Mouse (Mus musculus) MEL (cell line): Measurements from ENCODE around the gene Prss27. TPM values are rescaled to one million over a fixed set of nuclear protein-coding genes. Genes with fewer than 3 reads are reported as not detected.

Source experiments
- DNase-seq: peaks from one replicate; pipeline ENCODE4 v3.0.0; 2011; ENCODE audit warnings: low read depth, low spot score
- H3K27ac ChIP-seq: 2 replicates; pipeline ENCODE4 v1.5.1; 2012; ENCODE audit warnings: low read depth, mild to moderate bottlenecking, control low read depth, low read length, moderate library complexity; ENCODE audit not compliant: control insufficient read depth
- H3K27me3 ChIP-seq, 2 experiments: fragments of 150-350 bp in 1 of 2; sonication (generic) in 1 of 2; 2 replicates each; pipeline ENCODE4 v1.6.1; 2012; ENCODE audit warnings: low read length in 2 of 2, mild to moderate bottlenecking in 2 of 2, improper control_type of control experiment in 1 of 2, moderate library complexity in 1 of 2; ENCODE audit not compliant: insufficient read depth in 2 of 2, control insufficient read depth in 1 of 2
- H3K36me3 ChIP-seq, 2 experiments: 2 replicates each; pipeline ENCODE4 v1.6.1; 2012 to 2014; ENCODE audit warnings: low read length in 2 of 2, improper control_type of control experiment in 1 of 2, inconsistent platforms in 1 of 2, mild to moderate bottlenecking in 1 of 2; ENCODE audit not compliant: insufficient read depth in 2 of 2, control insufficient read depth in 1 of 2
- H3K4me1 ChIP-seq, 2 experiments: fragments of 150-350 bp in 1 of 2; sonication (generic) in 1 of 2; 2 replicates each; pipeline ENCODE4 v1.6.1; 2012; ENCODE audit warnings: low read length in 2 of 2, improper control_type of control experiment in 1 of 2, mild to moderate bottlenecking in 1 of 2; ENCODE audit not compliant: insufficient read depth in 2 of 2, control insufficient read depth in 1 of 2
- H3K4me3 ChIP-seq, 2 experiments: fragments of 150-350 bp in 1 of 2; sonication (generic) in 1 of 2; 2 replicates each; pipeline ENCODE4 v1.5.1; 2012; ENCODE audit warnings: low read depth in 2 of 2, low read length in 2 of 2, mild to moderate bottlenecking in 2 of 2, moderate library complexity in 2 of 2, control low read depth in 1 of 2, improper control_type of control experiment in 1 of 2; ENCODE audit not compliant: control insufficient read depth in 1 of 2, insufficient read depth in 1 of 2
- H3K79me2 ChIP-seq: 2 replicates; pipeline ENCODE4 v1.6.1; 2012; ENCODE audit warnings: mild to moderate bottlenecking, low read length, moderate library complexity; ENCODE audit not compliant: control insufficient read depth, poor library complexity, insufficient read depth
- H3K9ac ChIP-seq: 2 replicates; pipeline ENCODE4 v1.6.1; 2012; ENCODE audit warnings: low read depth, mild to moderate bottlenecking, control low read depth, low read length, moderate library complexity; ENCODE audit not compliant: control insufficient read depth, poor library complexity, severe bottlenecking
- H3K9me3 ChIP-seq: fragments of 150-350 bp; sonication (generic); replicated peaks from 2 replicates; pipeline ENCODE4 v1.6.1; 2012; ENCODE audit warnings: mild to moderate bottlenecking, low read length, improper control_type of control experiment, moderate library complexity; ENCODE audit not compliant: insufficient read depth
- E2F4 ChIP-seq: IDR thresholded peaks from 2 replicates; pipeline ENCODE4 v1.6.1; 2011; ENCODE audit warnings: low read depth, low read length, improper control_type of control experiment, borderline replicate concordance
- EP300 ChIP-seq, 2 experiments: IDR thresholded peaks; 2 replicates each; pipeline ENCODE4 v1.6.1; 2011; ENCODE audit warnings: improper control_type of control experiment in 2 of 2, low read length in 2 of 2, low read depth in 1 of 2, mild to moderate bottlenecking in 1 of 2
- MAX ChIP-seq: IDR thresholded peaks from 2 replicates; pipeline ENCODE4 v1.6.1; 2011; ENCODE audit warnings: low read length, improper control_type of control experiment
- MAZ ChIP-seq: IDR thresholded peaks from 2 replicates; pipeline ENCODE4 v1.6.1; 2012; ENCODE audit warnings: low read depth, mild to moderate bottlenecking, inconsistent platforms, low read length, improper control_type of control experiment
- MXI1 ChIP-seq: IDR thresholded peaks from 2 replicates; pipeline ENCODE4 v1.6.1; 2011; ENCODE audit warnings: mild to moderate bottlenecking, low read depth, low read length, improper control_type of control experiment
- MYB ChIP-seq: IDR thresholded peaks from 2 replicates; pipeline ENCODE4 v1.6.1; 2011; ENCODE audit warnings: mild to moderate bottlenecking, low read depth, low read length, improper control_type of control experiment
- POLR2A ChIP-seq, 2 experiments: IDR thresholded peaks; 2 replicates each; pipeline ENCODE4 v1.6.1; 2011 to 2012; ENCODE audit warnings: low read length in 2 of 2, mild to moderate bottlenecking in 2 of 2, control low read depth in 1 of 2, improper control_type of control experiment in 1 of 2, low read depth in 1 of 2, moderate library complexity in 1 of 2; ENCODE audit not compliant: control insufficient read depth in 1 of 2, insufficient read depth in 1 of 2, poor library complexity in 1 of 2
- POLR2AphosphoS2 ChIP-seq: IDR thresholded peaks from 2 replicates; pipeline ENCODE4 v1.6.1; 2011; ENCODE audit warnings: low read length, improper control_type of control experiment
- RAD21 ChIP-seq: IDR thresholded peaks from 2 replicates; pipeline ENCODE4 v1.6.1; 2011; ENCODE audit warnings: mild to moderate bottlenecking, low read depth, low read length, improper control_type of control experiment
- SIN3A ChIP-seq: IDR thresholded peaks from 2 replicates; pipeline ENCODE4 v1.6.1; 2012; ENCODE audit warnings: low read length, improper control_type of control experiment, inconsistent platforms
- SMC3 ChIP-seq: IDR thresholded peaks from 2 replicates; pipeline ENCODE4 v1.6.1; 2011; ENCODE audit warnings: low read depth, low read length, improper control_type of control experiment
- USF1 ChIP-seq: IDR thresholded peaks from 2 replicates; pipeline ENCODE4 v1.6.1; 2014; ENCODE audit warnings: low read depth, mild to moderate bottlenecking, inconsistent platforms, low read length, improper control_type of control experiment, moderate library complexity
- ZMIZ1 ChIP-seq: IDR thresholded peaks from 2 replicates; pipeline ENCODE4 v1.6.1; 2012; ENCODE audit warnings: low read depth, mild to moderate bottlenecking, inconsistent platforms, low read length, improper control_type of control experiment, moderate library complexity
- polyA plus RNA-seq, 2 experiments: library from polyadenylated mRNA; stranded (reverse) in 1 of 2; unstranded in 1 of 2; fragments of >175 nt in 1 of 2; fragments of >200 nt in 1 of 2; gene quantifications; 2 replicates each; pipeline versions ENCODE4 v1.2.1 to v1.2.4; 2012; ENCODE audit warnings: low replicate concordance in 2 of 2, low read depth in 1 of 2; ENCODE audit not compliant: insufficient read length in 2 of 2, insufficient read depth in 1 of 2, missing spikeins in 1 of 2
- total RNA-seq: library from RNA; depleted of rRNA; stranded (reverse); fragments of 300-350 nt; gene quantifications from 2 replicates; pipeline ENCODE4 v1.2.3, GENCODE M21; 2012

Prss27 gene
- total and polyA plus RNA-seq, 3 experiments, result not detected

DNA sequence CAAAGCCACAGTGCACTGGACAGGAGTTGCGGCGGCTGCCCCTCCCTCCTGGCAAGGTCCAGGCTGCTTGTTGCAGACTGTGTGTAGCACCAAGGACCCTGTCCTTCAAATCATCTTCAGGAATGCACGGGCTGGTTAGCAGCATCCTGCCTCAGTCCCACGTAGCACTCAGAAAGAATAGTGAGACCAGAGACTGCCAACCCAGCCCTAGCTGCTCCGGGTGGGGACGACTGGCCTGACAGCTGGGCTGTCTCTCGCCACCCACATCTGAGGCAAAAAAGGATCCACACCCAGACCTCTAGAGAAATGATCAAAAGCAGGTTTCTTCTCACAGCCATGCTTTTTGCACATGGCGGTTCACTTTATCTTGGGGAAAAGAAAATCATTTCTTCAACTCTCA, 11.1 kb downstream of the Prss27 start:
- no peaks in the 10 kb centered on the region for H3K79me2 ChIP-seq
- no peak for DNase-seq
- TF ChIP-seq POLR2A (IDR thresholded peaks at IDR 0.05; ENCODE audit: control insufficient read depth in 1 of 2, insufficient read depth in 1 of 2, low read depth in 1 of 2, low read length in 2 of 2, poor library complexity in 1 of 2), result no peak
- no peak for TF ChIP-seq MAX
- no peak for TF ChIP-seq RAD21
- no peak for TF ChIP-seq SMC3
- no peak for TF ChIP-seq USF1
- no peak overlapping the region for H3K9ac ChIP-seq
- H3K4me1 ChIP-seq, result no peaks in the 10 kb centered on the region
- H3K36me3 ChIP-seq, result no peaks in the 10 kb centered on the region
- no peaks in the 10 kb centered on the region for H3K9me3 ChIP-seq
- H3K4me3 ChIP-seq, result no peak overlapping the region
- no peaks in the 10 kb centered on the region for H3K27me3 ChIP-seq
- H3K27ac ChIP-seq, result no peak overlapping the region

DNA sequence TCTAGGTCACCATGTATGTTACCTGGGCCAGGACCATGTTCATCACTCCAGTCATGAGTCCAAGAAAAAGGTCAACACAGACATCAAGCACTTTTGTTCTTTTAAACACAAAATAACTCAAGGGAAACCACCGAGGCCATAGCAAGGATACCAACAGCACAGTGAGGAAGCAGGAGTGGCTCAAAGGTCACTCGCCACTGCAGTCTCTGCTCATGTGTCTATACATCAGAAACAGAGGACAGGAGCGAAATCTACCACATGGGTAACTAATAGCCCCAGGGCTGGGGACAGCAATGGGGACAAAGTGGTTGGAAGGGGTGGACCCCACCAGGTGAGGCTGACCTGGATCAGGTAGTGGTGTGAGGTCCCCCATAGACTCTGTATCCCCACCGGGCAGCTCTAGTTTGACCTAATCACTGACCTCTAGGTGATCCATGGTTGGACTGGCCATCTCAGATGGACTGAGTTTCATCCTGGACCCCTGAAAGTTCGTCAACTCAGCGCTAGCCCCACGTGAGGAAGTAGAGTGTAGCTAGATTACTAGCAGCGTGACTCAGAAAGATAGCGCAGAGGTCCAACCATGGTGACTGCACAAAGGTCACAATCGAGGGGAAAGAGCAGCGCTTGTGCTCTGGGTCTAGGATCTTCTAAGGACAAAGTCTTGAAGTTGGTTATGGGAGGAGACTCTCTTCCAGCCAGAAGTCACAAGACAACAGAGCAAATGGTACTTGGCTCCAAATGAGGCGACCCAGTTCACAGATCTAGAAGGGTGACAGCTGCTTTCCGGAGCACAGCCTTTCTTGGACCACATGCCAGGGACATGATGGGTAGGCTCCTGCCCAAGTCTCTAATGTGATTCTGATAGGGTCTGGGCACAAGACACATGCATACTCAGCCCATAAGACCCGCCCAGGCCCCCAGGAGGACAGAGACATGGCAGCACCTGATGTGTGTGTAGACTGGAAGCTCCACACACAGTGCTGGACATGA, 19.0 kb downstream of the Prss27 start:
- DNase-seq, result no peak
- H3K27ac ChIP-seq, result no peak overlapping the region
- H3K79me2 ChIP-seq, result no peaks in the 10 kb centered on the region
- no peaks in the 10 kb centered on the region for H3K9me3 ChIP-seq
- no peaks in the 10 kb centered on the region for H3K4me1 ChIP-seq
- no peak overlapping the region for H3K9ac ChIP-seq
- H3K4me3 ChIP-seq, result no peak overlapping the region
- TF ChIP-seq MXI1 (no peak), ZMIZ1 (no peak), POLR2AphosphoS2 (no peak), EP300 (IDR thresholded peaks at IDR 0.05; ENCODE audit: low read depth in 1 of 2, low read length in 2 of 2) (no peak), MYB (no peak), E2F4 (no peak), POLR2A (IDR thresholded peaks at IDR 0.05; ENCODE audit: control insufficient read depth in 1 of 2, insufficient read depth in 1 of 2, low read depth in 1 of 2, low read length in 2 of 2, poor library complexity in 1 of 2) (no peak)
- H3K27me3 ChIP-seq, result no peaks in the 10 kb centered on the region
- H3K36me3 ChIP-seq, result no peaks in the 10 kb centered on the region; a peak in 1 of 4 replicates

DNA sequence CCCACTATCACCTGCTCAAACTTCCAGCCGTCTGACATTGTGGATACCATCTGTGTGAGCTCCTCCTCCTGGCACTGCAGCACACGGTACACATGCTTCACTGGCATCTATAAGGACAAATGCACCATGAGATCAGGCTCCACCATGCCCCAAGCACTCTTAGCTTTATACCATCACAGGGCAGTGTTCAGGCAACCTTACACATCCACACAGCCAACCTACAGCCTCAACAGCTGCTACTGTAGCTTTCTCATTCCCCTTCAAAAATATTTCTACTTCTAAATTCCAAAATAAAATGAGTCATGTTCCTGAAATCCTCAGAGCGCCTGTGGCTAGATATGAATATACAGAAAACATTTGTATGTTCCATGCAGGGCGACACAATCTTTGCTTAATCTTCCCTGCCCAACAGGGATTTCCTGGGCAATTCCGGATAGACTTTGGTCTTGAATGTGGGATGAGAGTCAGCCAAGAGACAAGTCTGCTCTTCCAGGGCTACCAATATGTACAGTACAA, 19.8 kb downstream of the Prss27 start:
- DNase-seq, result no peak
- no peaks in the 10 kb centered on the region for H3K4me1 ChIP-seq
- no peaks in the 10 kb centered on the region for H3K27me3 ChIP-seq
- H3K4me3 ChIP-seq, result no peak overlapping the region
- H3K36me3 ChIP-seq, result no peaks in the 10 kb centered on the region; a peak in 1 of 4 replicates
- no peak overlapping the region for H3K9ac ChIP-seq
- H3K27ac ChIP-seq, result no peak overlapping the region
- TF ChIP-seq MAZ (no peak), SIN3A (no peak)
- H3K9me3 ChIP-seq, result no peaks in the 10 kb centered on the region
- H3K79me2 ChIP-seq, result no peaks in the 10 kb centered on the region
